Mouse (Mus musculus): ENCODE measurements at regions not wholly inside any gene's neighbourhood (a gene's known extent, or its start where the extent isn't known, plus 50 kb on each side); places are given as distances from the start of the nearest gene placed in this dataset.
A peak's percentile ranks its signal among the peaks of the same experiment; 100 is the strongest.

DNA sequence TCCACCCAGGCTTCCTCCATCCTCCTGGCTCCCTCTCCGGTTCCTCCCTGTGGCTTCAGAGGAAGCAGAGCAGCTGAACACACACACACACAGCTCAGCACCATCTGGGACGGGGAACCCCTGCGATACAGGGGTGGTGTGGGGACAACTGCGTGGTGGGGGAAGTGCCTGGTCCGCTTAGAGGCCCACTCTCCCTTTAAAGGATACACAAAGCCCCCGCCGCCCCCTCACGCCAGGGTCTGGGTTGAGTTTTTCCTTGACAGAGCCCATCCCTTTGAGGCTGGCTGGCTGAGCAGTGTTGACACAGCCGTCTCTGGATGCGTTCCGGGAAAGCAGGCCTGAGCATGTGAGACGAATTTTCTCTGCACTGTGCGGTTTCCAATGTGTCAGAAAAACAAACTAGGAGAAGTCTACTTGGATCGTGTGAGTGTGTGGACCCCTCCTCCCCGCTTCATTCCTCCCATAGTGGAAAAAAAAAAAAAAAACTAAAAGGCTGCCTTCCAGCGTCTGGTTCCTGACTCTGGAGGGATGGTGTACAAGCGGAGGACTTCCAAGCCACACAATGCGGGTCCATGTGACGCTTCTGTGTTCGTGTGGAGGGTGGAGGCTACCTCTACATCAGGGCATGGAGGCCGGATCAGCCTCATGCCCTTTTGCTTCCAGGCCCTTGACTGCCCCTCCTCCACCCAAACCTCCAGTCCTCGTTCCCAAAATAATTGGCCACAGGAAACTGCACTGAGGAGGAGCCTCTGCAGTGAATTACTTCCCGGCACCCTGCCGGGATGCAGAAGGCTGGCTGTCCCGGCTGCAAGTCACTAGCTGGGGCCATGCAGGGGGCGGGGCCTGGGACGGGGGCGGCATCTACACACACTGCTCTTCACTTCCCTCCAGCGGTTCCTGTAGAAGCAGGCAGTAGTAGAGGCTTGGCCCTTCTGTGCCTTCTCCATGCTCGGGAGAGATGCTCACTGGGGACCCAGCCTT is 120.0 kb downstream of the Rpl14 start:
- Histone ChIP-seq H3K27ac (ENCODE audit: low read depth, low read length) (peak overlapping the region; percentile 87), H3K4me3 (ENCODE audit: low read depth, low read length) (peak overlapping the region; percentile 6; the same call in 1 of the 2 replicates), H3K27me3 (ENCODE audit: insufficient read depth, low read length) (no peaks in the 10 kb centered on the region), H3K9ac (peak overlapping the region; percentile 39), H3K4me2 (ENCODE audit: low read depth) (peak overlapping the region; percentile 41), H3K9me3 (ENCODE audit: low read length) (no peaks in the 10 kb centered on the region), H3K36me3 (ENCODE audit: insufficient read depth) (no peaks in the 10 kb centered on the region), H3K4me1 (ENCODE audit: insufficient read depth) (peaks cover 25% of the 10 kb centered on the region)
- peak; percentile 47 for TF ChIP-seq CTCF (IDR thresholded peaks at IDR 0.05; ENCODE audit: low read depth)
- ATAC-seq, result peak; percentile 85
- peak; percentile 86 for DNase-seq
- WGBS, result 5% methylated on average over 30 of the region's 30 CpGs

GRCm38 (mm10) chr9:120691971-120692401 is 120.7 kb downstream of the Rpl14 start:
- Histone ChIP-seq H3K4me3 (ENCODE audit: low read depth, low read length) (no peak overlapping the region), H3K36me3 (ENCODE audit: insufficient read depth) (no peaks in the 10 kb centered on the region), H3K27me3 (ENCODE audit: insufficient read depth, low read length) (no peaks in the 10 kb centered on the region), H3K27ac (ENCODE audit: low read depth, low read length) (peak overlapping the region; percentile 87; the same call in 1 of the 2 replicates), H3K9ac (peak overlapping the region; percentile 0; the same call in 1 of the 2 replicates), H3K9me3 (ENCODE audit: low read length) (no peaks in the 10 kb centered on the region), H3K4me1 (ENCODE audit: insufficient read depth) (peaks cover 25% of the 10 kb centered on the region), H3K4me2 (ENCODE audit: low read depth) (peak overlapping the region; percentile 41)
- peak; percentile 46 for DNase-seq
- 16% methylated on average over 14 of the region's 14 CpGs for WGBS
- peak; percentile 14; the same call in 1 of the 2 replicates for ATAC-seq
- TF ChIP-seq CTCF (IDR thresholded peaks at IDR 0.05; ENCODE audit: low read depth), result no peak

- TF ChIP-seq CTCF (IDR thresholded peaks at IDR 0.05; ENCODE audit: low read depth), result no peak
- no peaks in the 10 kb centered on the region for H3K36me3 ChIP-seq (ENCODE audit: insufficient read depth)
- DNase-seq (no peak), ATAC-seq (no peak)
- peaks cover 25% of the 10 kb centered on the region for H3K4me1 ChIP-seq (ENCODE audit: insufficient read depth)
- 21% methylated on average over 5 of the region's 5 CpGs for WGBS
- H3K9ac ChIP-seq, result no peak overlapping the region
- H3K27me3 ChIP-seq (ENCODE audit: insufficient read depth, low read length), result no peaks in the 10 kb centered on the region
- no peak overlapping the region for H3K4me3 ChIP-seq (ENCODE audit: low read depth, low read length)
- no peak overlapping the region for H3K27ac ChIP-seq (ENCODE audit: low read depth, low read length)
- H3K9me3 ChIP-seq (ENCODE audit: low read length), result no peaks in the 10 kb centered on the region
- no peak overlapping the region for H3K4me2 ChIP-seq (ENCODE audit: low read depth)
Measured at GRCm38 (mm10) chr9:120694457-120694856, 123.2 kb downstream of the Rpl14 start.

DNA sequence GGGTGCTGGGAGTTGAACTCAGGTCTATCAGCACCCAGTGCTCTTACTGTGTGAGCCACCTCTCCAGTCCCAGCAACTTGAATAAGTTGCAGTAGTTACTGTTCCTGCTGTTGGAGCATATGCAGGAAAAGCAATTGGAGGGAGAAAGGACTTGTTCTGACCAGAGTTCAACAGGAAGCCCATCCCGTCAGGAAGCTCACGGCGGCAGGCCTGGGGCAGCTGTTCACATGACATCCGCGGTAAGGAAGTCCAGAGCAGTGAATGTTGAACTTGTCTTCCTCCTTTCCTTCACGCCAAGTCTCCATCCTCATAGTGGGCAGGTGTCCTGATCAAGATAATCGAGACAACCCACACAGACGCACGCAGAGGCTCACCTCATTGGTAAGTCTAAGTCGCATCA is 124.7 kb downstream of the Rpl14 start:
- 93% methylated on average over 10 of the region's 10 CpGs for WGBS
- no peak overlapping the region for H3K4me2 ChIP-seq (ENCODE audit: low read depth)
- peaks cover 13% of the 10 kb centered on the region for H3K4me1 ChIP-seq (ENCODE audit: insufficient read depth)
- DNase-seq (no peak), ATAC-seq (no peak)
- H3K9me3 ChIP-seq (ENCODE audit: low read length), result no peaks in the 10 kb centered on the region
- no peak overlapping the region for H3K9ac ChIP-seq
- no peaks in the 10 kb centered on the region for H3K36me3 ChIP-seq (ENCODE audit: insufficient read depth)
- TF ChIP-seq CTCF (IDR thresholded peaks at IDR 0.05; ENCODE audit: low read depth), result no peak
- no peak overlapping the region for H3K27ac ChIP-seq (ENCODE audit: low read depth, low read length)
- no peak overlapping the region for H3K4me3 ChIP-seq (ENCODE audit: low read depth, low read length)
- no peaks in the 10 kb centered on the region for H3K27me3 ChIP-seq (ENCODE audit: insufficient read depth, low read length)

DNA sequence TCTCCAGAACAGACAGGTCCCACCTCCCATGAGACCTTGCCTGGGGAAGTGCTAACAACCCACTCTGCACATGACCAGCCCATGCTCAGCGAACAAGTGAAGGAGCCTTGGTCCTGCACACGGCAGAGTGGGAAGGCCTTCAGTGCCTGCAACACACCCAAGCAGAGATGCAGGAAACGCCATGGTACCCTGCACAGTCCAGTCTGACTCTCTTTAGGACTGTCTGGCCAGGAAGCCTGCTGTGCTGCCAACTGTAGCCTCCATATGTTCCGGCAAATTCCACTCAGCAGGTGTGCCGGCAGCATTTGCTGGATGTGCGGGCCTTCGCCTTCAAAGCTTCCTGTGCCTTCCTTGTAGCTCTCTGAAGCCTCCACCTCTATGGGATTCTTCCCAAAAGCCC is 126.5 kb downstream of the Rpl14 start:
- H3K27ac ChIP-seq (ENCODE audit: low read depth, low read length), result no peak overlapping the region
- no peak for TF ChIP-seq CTCF (IDR thresholded peaks at IDR 0.05; ENCODE audit: low read depth)
- DNase-seq (no peak), ATAC-seq (no peak)
- H3K9me3 ChIP-seq (ENCODE audit: low read length), result no peaks in the 10 kb centered on the region
- 75% methylated on average over 7 of the region's 7 CpGs for WGBS
- no peak overlapping the region for H3K9ac ChIP-seq
- H3K4me1 ChIP-seq (ENCODE audit: insufficient read depth), result no peaks in the 10 kb centered on the region; the same call in none of the 2 replicates
- no peaks in the 10 kb centered on the region for H3K36me3 ChIP-seq (ENCODE audit: insufficient read depth)
- no peak overlapping the region for H3K4me3 ChIP-seq (ENCODE audit: low read depth, low read length)
- H3K4me2 ChIP-seq (ENCODE audit: low read depth), result no peak overlapping the region
- no peaks in the 10 kb centered on the region for H3K27me3 ChIP-seq (ENCODE audit: insufficient read depth, low read length)

GRCm38 (mm10) chr9:120699781-120700180 is 128.5 kb downstream of the Rpl14 start:
- H3K4me3 ChIP-seq (ENCODE audit: low read depth, low read length), result no peak overlapping the region
- no peak for TF ChIP-seq CTCF (IDR thresholded peaks at IDR 0.05; ENCODE audit: low read depth)
- no peak for DNase-seq
- no peaks in the 10 kb centered on the region for H3K27me3 ChIP-seq (ENCODE audit: insufficient read depth, low read length)
- no peak overlapping the region for H3K27ac ChIP-seq (ENCODE audit: low read depth, low read length)
- no peaks in the 10 kb centered on the region for H3K36me3 ChIP-seq (ENCODE audit: insufficient read depth)
- H3K9ac ChIP-seq, result no peak overlapping the region
- no peak overlapping the region for H3K4me2 ChIP-seq (ENCODE audit: low read depth)
- ATAC-seq, result no peak
- no peaks in the 10 kb centered on the region for H3K4me1 ChIP-seq (ENCODE audit: insufficient read depth)
- 87% methylated on average over 5 of the region's 5 CpGs for whole genome bisulfite sequencing
- no peaks in the 10 kb centered on the region for H3K9me3 ChIP-seq (ENCODE audit: low read length)

GRCm38 (mm10) chr9:120702836-120703235 is 131.6 kb downstream of the Rpl14 start:
- Histone ChIP-seq H3K9me3 (ENCODE audit: low read length) (no peaks in the 10 kb centered on the region), H3K4me1 (ENCODE audit: insufficient read depth) (0 out of 2 replicates have a peak, but pooled peaks cover 4% of the 10 kb centered on the region), H3K9ac (no peak overlapping the region), H3K4me3 (ENCODE audit: low read depth, low read length) (no peak overlapping the region), H3K36me3 (ENCODE audit: insufficient read depth) (no peaks in the 10 kb centered on the region), H3K4me2 (ENCODE audit: low read depth) (no peak overlapping the region), H3K27me3 (ENCODE audit: insufficient read depth, low read length) (no peaks in the 10 kb centered on the region), H3K27ac (ENCODE audit: low read depth, low read length) (no peak overlapping the region)
- no peak for DNase-seq
- 81% methylated on average over 7 of the region's 7 CpGs for WGBS
- no peak for TF ChIP-seq CTCF (IDR thresholded peaks at IDR 0.05; ENCODE audit: low read depth)
- ATAC-seq, result no peak
